Mouse (Mus musculus): Measurements from ENCODE around the gene Zfp978.
A peak's percentile ranks its signal among the peaks of the same experiment; 100 is the strongest.
"Not testable (repeated sequence)": the region's sequence is repeated elsewhere in the genome, so short reads cannot be mapped to it uniquely, and the experiment has no call there.

The Zfp978 gene

DNA sequence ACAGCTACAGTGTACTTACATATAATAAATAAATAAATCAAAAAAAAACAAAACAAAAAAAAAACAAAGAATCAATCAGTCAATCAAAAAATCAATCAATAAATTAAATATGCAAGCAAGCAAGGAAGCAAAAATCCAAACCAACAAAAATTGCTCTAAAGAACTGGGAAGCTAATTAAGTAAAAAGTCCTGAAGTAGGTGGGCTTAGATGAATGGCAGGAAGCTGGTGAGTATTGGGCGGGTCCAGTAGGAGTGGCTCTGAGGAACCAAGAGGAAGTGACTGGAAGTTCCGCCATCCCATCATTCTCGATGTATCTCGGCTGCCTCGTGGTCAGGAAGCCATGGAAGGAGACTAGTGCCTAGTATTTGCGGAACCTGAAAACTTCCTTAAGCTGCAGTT lies at the start of gene Zfp978:
TSS of gene Zfp978 (plus strand) at position 301 of the 400 bp plus-strand sequence.
- ATAC-seq (ENCODE audit: insufficient number of reproducible peaks, low FRiP score, low TSS enrichment) = not testable (repeated sequence)

DNA sequence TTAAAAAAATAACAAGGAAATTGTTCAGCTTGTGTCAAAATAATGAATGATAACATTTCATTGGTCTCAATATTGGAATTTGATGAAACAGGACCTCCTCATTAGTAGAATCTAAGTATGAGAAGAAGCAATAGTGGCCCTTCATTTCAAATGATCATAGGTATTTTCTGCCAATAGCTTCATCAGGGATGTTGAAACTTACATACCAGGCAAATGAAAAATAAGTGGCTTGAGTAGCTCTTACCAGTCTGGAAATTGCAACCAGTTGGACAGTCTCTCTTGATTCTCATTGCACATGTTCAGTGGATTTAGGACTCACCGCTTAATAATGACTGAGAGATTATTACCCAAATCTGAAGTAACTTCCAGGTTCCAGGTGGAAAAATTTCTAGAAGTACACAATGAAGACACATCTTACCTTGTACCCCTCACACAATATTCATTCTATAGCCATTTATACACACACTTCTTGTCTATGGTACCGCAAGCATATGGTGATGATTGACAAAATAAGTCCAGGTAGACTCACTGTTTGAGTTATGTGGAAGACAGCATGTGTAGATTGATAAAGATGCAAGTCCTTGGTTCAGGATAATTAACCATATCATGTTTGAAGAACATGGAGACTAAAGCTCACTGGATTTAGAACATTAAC lies 25.9 kb upstream of the Zfp978 start:
- ATAC-seq (ENCODE audit: insufficient number of reproducible peaks, low FRiP score, low TSS enrichment) = not testable (repeated sequence)

GRCm38 (mm10) chr4:147335691-147336367 lies 25.3 kb upstream of the Zfp978 start:
- 0 out of 2 replicates have a peak, but pooled peaks have one; percentile 20 for ATAC-seq (ENCODE audit: insufficient number of reproducible peaks, low FRiP score, low TSS enrichment)

DNA sequence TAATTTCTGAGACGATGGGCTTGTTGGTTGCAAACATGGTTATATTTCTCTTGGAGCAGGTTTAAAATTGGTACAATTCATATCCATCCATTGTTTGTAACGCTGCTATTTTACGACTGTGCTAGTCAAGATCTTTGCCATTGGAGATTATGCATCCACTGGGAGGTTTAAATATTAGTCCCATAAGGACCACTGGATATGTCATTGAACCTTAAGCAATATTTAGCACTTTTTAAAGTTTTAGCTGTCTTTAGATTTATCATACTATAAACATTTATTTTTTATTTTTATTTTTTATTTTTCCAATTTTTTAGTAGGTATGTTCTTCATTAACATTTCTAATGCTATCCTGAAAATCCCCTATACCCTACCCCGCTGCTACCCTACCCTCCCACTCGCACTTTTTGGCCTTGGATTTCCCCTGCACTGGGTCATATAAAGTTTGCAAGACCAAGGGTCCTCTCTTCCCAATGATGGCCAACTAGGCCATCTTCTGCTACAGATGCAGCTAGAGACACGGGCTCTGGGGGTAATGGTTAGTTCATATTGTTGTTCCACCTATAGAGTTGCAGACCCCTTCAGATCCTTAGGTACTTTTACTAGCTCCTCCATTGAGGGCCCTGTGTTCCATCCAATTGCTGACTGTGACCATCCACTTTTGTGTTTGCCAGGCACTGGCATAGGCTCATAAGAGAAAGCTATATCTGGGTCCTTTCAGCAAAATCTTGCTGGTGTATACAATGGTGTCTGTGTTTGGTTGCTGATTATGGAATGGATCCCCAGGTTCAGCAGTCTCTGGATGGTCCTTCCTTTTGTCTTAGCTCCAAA lies 24.5 kb upstream of the Zfp978 start:
- not testable (repeated sequence) for ATAC-seq (ENCODE audit: insufficient number of reproducible peaks, low FRiP score, low TSS enrichment)

- ATAC-seq (ENCODE audit: insufficient number of reproducible peaks, low FRiP score, low TSS enrichment) = not testable (repeated sequence)
These were observed 23.6 kb upstream of the Zfp978 start for GRCm38 (mm10) chr4:147337520-147337919.

DNA sequence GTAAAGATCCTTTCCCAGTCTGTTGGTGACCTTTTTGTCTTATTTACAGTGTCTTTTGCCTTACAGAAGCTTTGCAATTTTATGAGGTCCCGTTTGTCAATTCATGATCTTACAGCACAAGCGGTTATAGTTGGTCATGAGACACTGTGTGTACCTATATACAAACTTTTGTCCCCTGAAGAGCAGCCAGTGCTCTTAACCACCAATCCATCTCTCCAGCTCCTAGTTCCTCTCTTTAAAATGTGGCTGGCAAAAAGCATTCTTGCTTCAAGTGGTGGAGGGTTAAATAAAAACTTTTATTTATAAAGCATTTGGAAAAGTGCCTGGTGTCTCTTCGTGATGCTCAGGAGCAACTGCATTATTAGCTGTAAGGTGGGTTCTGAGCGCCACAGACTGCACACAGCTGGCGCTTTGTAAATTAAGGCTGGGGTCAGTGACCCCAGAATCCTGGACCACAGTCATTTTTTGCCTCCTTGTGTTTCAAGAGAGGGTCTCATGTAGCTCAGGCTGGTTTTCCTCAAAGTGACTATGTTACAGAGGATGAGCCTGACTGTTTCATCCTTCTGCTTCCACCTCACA lies 23.0 kb upstream of the Zfp978 start:
- no peak for ATAC-seq (ENCODE audit: insufficient number of reproducible peaks, low FRiP score, low TSS enrichment)

DNA sequence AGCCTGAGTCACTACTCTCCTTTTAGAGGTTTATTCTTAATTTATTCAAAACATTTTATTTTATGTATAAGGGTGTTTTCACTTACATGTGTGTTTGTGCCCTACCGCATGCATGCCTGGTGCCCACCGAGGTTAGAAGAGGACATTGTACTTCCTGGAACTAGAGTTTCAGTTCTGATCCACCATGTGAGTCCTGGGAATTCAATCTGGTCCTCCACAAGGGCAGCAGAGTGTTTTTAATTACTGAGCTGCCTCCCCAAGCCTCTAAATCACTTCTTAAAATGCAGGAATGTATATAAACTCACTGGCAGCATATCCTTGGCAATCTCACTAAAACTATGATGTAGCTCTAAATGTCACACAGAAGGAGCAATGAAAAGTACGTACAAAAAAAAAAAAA lies 22.4 kb upstream of the Zfp978 start:
- ATAC-seq (ENCODE audit: insufficient number of reproducible peaks, low FRiP score, low TSS enrichment) = not testable (repeated sequence)

DNA sequence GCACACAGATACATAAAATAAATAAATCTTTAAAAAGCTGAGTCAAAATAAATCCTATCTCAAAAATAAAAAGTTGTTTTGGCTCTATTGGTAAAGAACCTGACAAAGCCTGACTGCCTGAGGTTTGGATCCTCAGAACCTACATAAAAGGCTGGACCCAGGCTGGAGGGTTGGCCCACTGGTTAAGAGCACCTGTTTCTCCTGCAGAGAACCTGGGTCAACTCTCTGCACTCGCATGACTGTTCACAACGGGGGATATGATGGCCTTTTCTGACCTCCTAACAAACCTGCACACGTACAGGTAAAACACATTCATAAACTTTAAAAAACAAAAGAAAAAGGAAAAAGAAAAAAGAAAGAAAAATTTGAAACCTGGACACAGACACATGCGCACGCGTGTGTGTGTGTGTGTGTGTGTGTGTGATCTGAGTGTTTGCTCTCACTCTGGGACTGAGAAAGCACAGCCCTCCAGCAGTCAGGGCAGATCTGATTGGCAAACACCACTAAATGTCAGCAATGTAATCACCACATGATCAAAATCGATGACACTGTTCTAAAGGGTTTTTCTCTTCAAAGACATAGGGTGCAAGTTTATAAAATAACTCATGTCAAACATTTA lies 21.4 kb upstream of the Zfp978 start:
- not testable (repeated sequence) for ATAC-seq (ENCODE audit: insufficient number of reproducible peaks, low FRiP score, low TSS enrichment)

- not testable (repeated sequence) for ATAC-seq (ENCODE audit: insufficient number of reproducible peaks, low FRiP score, low TSS enrichment)
These were observed 20.9 kb upstream of the Zfp978 start for GRCm38 (mm10) chr4:147340236-147340635.

DNA sequence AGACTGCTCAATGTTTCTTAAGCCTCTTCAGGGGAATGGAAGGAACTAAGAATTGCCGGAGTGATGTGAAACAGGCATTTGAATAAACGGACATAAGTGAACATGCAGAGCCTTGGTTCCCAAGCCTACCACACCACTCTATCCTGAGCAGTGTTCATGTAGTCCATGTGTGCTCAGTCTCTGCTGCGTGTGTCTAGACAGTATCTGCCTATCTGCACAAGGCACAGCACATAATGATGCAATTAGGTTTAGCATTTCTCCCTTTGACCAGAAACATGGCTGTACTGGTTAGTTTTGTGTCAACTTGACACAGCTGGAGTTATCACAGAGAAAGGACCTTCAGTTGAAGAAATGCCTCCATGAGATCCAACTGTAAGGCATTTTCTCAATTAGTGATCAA lies 20.2 kb upstream of the Zfp978 start:
- not testable (repeated sequence) for ATAC-seq (ENCODE audit: insufficient number of reproducible peaks, low FRiP score, low TSS enrichment)

DNA sequence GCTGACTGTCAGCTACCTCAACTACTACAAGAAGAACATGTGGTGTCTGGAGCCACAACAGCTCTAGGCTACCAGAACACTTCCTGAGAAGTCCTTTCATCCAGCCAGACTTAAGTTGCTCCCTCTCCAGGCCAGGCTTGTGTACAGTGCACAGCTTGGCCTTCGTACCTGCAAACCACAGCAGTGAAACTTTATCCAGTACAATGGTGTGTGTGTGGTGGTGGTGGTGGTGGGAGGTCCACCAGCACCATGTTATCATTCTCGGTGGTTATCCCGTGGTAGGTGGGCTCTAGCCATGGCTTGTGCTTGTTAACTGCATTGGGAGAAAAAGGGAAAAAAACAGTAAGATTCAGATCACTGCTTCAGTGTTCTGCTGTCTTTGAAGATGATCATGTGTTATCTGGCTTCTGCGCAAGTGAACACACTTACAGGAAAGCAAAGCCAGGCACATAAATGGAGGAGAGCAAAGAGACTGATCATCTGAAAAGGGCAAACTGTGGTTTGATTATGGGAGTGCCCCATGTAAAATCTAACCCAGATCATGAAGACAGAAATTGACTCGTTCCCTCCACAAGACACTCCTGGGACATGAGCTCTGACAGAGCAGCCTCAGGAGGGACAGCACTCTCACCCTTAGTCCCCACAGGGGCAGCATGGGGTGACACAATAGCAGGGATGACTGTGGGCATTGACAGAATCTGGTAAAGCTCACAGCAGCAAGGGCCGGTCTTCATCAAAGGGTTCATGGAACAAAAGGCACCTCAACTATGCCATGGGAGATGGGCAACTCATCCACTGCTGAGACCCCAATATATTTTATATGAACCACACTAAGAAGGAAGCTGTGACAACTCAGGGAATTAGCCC lies 17.8 kb upstream of the Zfp978 start:
- ATAC-seq (ENCODE audit: insufficient number of reproducible peaks, low FRiP score, low TSS enrichment) = peak; percentile 49; the same call in 1 of the 2 replicates

DNA sequence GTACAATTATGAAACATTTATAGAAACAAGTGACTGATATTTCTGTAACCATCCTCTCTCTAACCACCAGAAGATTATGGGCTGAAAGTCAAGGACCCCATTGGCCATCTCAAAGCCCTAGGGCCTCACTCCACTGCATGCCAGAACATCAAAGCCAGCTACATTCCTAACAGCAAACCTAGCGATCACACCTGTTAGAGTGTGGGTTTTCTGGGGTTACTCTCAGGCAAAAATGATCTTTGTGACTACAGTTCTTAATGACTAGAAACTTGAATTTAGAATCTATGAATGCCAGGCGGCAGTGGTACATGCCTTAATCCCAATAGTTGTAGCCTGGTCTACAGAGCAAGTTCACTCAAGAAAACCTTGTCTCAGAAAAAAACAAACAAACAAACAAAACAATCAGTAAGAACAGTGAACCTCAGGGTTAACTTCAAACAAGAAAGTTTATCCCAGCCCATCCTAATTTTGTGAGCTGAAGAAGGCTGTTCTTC lies 16.0 kb upstream of the Zfp978 start:
- not testable (repeated sequence) for ATAC-seq (ENCODE audit: insufficient number of reproducible peaks, low FRiP score, low TSS enrichment)

- not testable (repeated sequence) for ATAC-seq (ENCODE audit: insufficient number of reproducible peaks, low FRiP score, low TSS enrichment)
These were observed 14.6 kb upstream of the Zfp978 start for GRCm38 (mm10) chr4:147346361-147347035.

DNA sequence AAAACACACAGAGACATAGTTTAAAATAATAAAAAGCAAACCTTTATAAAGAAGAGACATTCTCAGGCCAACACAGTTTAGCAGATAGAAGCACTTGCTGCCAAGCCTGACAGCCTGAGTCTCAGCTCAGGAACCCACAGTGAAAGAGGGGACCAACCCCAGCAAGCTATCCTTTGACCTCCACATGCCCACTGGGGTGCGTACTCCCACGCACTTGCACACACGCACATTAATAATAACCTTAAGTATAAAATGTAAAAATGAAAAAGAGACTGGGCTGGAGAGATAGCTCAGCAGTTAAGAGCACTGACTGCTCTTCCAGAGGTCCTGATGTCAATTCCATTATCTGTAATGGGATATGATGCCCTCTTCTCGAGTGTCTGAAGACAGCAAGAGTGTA lies 13.8 kb upstream of the Zfp978 start:
- not testable (repeated sequence) for ATAC-seq (ENCODE audit: insufficient number of reproducible peaks, low FRiP score, low TSS enrichment)

GRCm38 (mm10) chr4:147347880-147348279 lies 13.2 kb upstream of the Zfp978 start:
- not testable (repeated sequence) for ATAC-seq (ENCODE audit: insufficient number of reproducible peaks, low FRiP score, low TSS enrichment)

GRCm38 (mm10) chr4:147348401-147348800 lies 12.7 kb upstream of the Zfp978 start:
- ATAC-seq (ENCODE audit: insufficient number of reproducible peaks, low FRiP score, low TSS enrichment) = not testable (repeated sequence)

GRCm38 (mm10) chr4:147348906-147349686 lies 12.0 kb upstream of the Zfp978 start:
- not testable (repeated sequence) for ATAC-seq (ENCODE audit: insufficient number of reproducible peaks, low FRiP score, low TSS enrichment)

Data from cerebellum, adult (tissue).